Mouse (Mus musculus) liver, embryonic 13.5 days (tissue): Measurements from ENCODE around the gene Vmn2r67. TPM values are rescaled to one million over a fixed set of nuclear protein-coding genes. Genes with fewer than 3 reads are reported as not detected.
"Not testable (repeated sequence)": the region's sequence is repeated elsewhere in the genome, so short reads cannot be mapped to it uniquely, and the experiment has no call there.

Experiments
- ATAC-seq: fragments of 200-750 bp; cut with Nextera tagmentation; 2 replicates; pipeline ENCODE4 v1.8.0; 2017; ENCODE audit warnings: low read depth, mild to moderate bottlenecking, moderate number of reproducible peaks, moderate library complexity
- DNase-seq: peaks from one replicate; pipeline ENCODE4 v3.0.0; 2022
- H3K27ac ChIP-seq: fragments of 300-500 bp; sonication (generic); 2 replicates; pipeline ENCODE4 v1.5.1; 2015; ENCODE audit warnings: moderate library complexity, mild to moderate bottlenecking, inconsistent platforms
- H3K27me3 ChIP-seq: fragments of 300-500 bp; sonication (generic); 2 replicates; pipeline ENCODE4 v1.6.1; 2015; ENCODE audit warnings: mild to moderate bottlenecking, inconsistent platforms
- H3K36me3 ChIP-seq: fragments of 300-500 bp; sonication (generic); 2 replicates; pipeline ENCODE4 v1.6.1; 2015; ENCODE audit warnings: mild to moderate bottlenecking, inconsistent platforms
- H3K4me1 ChIP-seq: fragments of 300-500 bp; sonication (generic); replicated peaks from 2 replicates; pipeline ENCODE4 v1.6.1; 2015; ENCODE audit warnings: inconsistent platforms
- H3K4me2 ChIP-seq: fragments of 300-500 bp; sonication (generic); 2 replicates; pipeline ENCODE4 v1.6.1; 2015; ENCODE audit warnings: inconsistent platforms, mild to moderate bottlenecking, moderate library complexity
- H3K4me3 ChIP-seq: fragments of 300-500 bp; sonication (generic); replicated peaks from 2 replicates; pipeline ENCODE4 v1.5.1; 2015; ENCODE audit warnings: mild to moderate bottlenecking, inconsistent platforms
- H3K9ac ChIP-seq: fragments of 300-500 bp; sonication (generic); 2 replicates; pipeline ENCODE4 v1.6.1; 2015; ENCODE audit warnings: mild to moderate bottlenecking, inconsistent platforms
- H3K9me3 ChIP-seq: fragments of 300-500 bp; sonication (generic); replicated peaks from 2 replicates; pipeline ENCODE4 v1.6.1; 2016; ENCODE audit warnings: inconsistent platforms
- WGBS: fragments of 180-500 bp; shearing (Covaris S2); methylation state at CpG from one replicate; pipeline ENCODE4 v1.1.7; 2015; ENCODE audit not compliant: insufficient replicate concordance; 5-methylcytosine and 5-hydroxymethylcytosine counted together
- polyA plus RNA-seq: library from polyadenylated mRNA; unstranded; fragments of >200 nt; fragmentation: Nextera tagmentation; extraction: Ambion mirVana; gene quantifications from 2 replicates; pipeline ENCODE4 v1.2.1, GENCODE M21; 2015

The Vmn2r67 gene
- not detected in 2 replicates for polyA plus RNA-seq

- no peak within 1 kb of the TSS for H3K9ac ChIP-seq
- H3K9me3 ChIP-seq = 0 out of 2 replicates have a peak, but pooled peaks cover 3% of the 10 kb centered on the region
- H3K27ac ChIP-seq = no peak within 1 kb of the TSS
- WGBS = 61% methylated on average over 3 of the region's 3 CpGs
- DNase-seq (no peak), ATAC-seq (no peak)
- H3K4me1 ChIP-seq = no peaks in the 10 kb centered on the region
- no peak within 1 kb of the TSS for H3K4me3 ChIP-seq
- no peak within 1 kb of the TSS for H3K4me2 ChIP-seq
- H3K27me3 ChIP-seq = no peaks in the 10 kb centered on the region
- H3K36me3 ChIP-seq = no peaks in the 10 kb centered on the region
Observed at GRCm38 (mm10) chr7:85155898-85156297, at the start of gene Vmn2r67. TSS of gene Vmn2r67 (minus strand) at chr7:85155998.

GRCm38 (mm10) chr7:85104531-85104930 lies 51.3 kb downstream of the Vmn2r67 start:
- H3K4me1 ChIP-seq, H3K4me2 ChIP-seq, H3K27me3 ChIP-seq, H3K27ac ChIP-seq, H3K9ac ChIP-seq, DNase-seq, ATAC-seq, H3K4me3 ChIP-seq, H3K36me3 ChIP-seq: not testable (repeated sequence)
- peaks cover 14% of the 10 kb centered on the region; the same call in 1 of the 2 replicates for H3K9me3 ChIP-seq
- 21% methylated on average over 2 of the region's 2 CpGs for WGBS

Other genes with a start within 250 kb of the Vmn2r67 start
- not detected in 2 replicates for gene Vmn2r65, start 191.9 kb downstream of the Vmn2r67 start, polyA plus RNA-seq
- not detected in 2 replicates for gene Vmn2r66, start 143.7 kb downstream of the Vmn2r67 start, polyA plus RNA-seq
- gene Vmn2r68, start 81.8 kb upstream of the Vmn2r67 start, polyA plus RNA-seq = not detected in 2 replicates